Mouse (Mus musculus) neural tube, embryonic 11.5 days (tissue): ENCODE measurements around the gene Nkx2-9. TPM values are rescaled to one million over a fixed set of nuclear protein-coding genes. Genes with fewer than 3 reads are reported as not detected.

Experiments
- ATAC-seq: fragments of 200-750 bp; cut with Nextera tagmentation; 2 replicates; pipeline ENCODE4 v1.8.0; 2017; ENCODE audit warnings: moderate number of reproducible peaks, mild to moderate bottlenecking, moderate TSS enrichment, moderate library complexity; ENCODE audit not compliant: insufficient read depth, low FRiP score, low TSS enrichment
- DNase-seq: peaks from one replicate; pipeline ENCODE4 v3.0.0-alpha.2; 2015; ENCODE audit warnings: low spot score
- H3K27ac ChIP-seq: fragments of 300-500 bp; sonication (generic); 2 replicates; pipeline ENCODE4 v1.5.1; 2014; ENCODE audit warnings: low read depth, mild to moderate bottlenecking, low read length
- H3K27me3 ChIP-seq: fragments of 300-500 bp; sonication (generic); 2 replicates; pipeline ENCODE4 v1.6.1; 2014; ENCODE audit warnings: mild to moderate bottlenecking, low read length, mixed read lengths; ENCODE audit not compliant: control insufficient read depth, insufficient read depth
- H3K36me3 ChIP-seq: fragments of 300-500 bp; sonication (generic); 2 replicates; pipeline ENCODE4 v1.6.1; 2014; ENCODE audit warnings: mild to moderate bottlenecking, low read length, moderate library complexity, mixed read lengths; ENCODE audit not compliant: control insufficient read depth, insufficient read depth
- H3K4me1 ChIP-seq: fragments of 300-500 bp; sonication (generic); 2 replicates; pipeline ENCODE4 v1.6.1; 2014; ENCODE audit warnings: low read length, mixed read lengths; ENCODE audit not compliant: control insufficient read depth, insufficient read depth
- H3K4me2 ChIP-seq: fragments of 300-500 bp; sonication (generic); 2 replicates; pipeline ENCODE4 v1.6.1; 2014; ENCODE audit warnings: low read depth, mild to moderate bottlenecking, moderate library complexity
- H3K4me3 ChIP-seq: fragments of 300-500 bp; sonication (generic); 2 replicates; pipeline ENCODE4 v1.5.1; 2014; ENCODE audit warnings: low read depth, low read length
- H3K9ac ChIP-seq: fragments of 300-500 bp; sonication (generic); 2 replicates; pipeline ENCODE4 v1.6.1; 2014; ENCODE audit warnings: mild to moderate bottlenecking, low read length
- H3K9me3 ChIP-seq: fragments of 300-500 bp; sonication (generic); 2 replicates; pipeline ENCODE4 v1.6.1; 2016; ENCODE audit warnings: low read length; ENCODE audit not compliant: control insufficient read depth
- WGBS: fragments of 180-500 bp; shearing (Covaris S2); extraction: QIAGEN DNeasy Blood & Tissue Kit; methylation state at CpG from one replicate; pipeline ENCODE4 v1.1.7; 2014; 5-methylcytosine and 5-hydroxymethylcytosine counted together
- polyA plus RNA-seq: library from polyadenylated mRNA; unstranded; fragments of >200 nt; fragmentation: Nextera tagmentation; extraction: Ambion mirVana; gene quantifications from 2 replicates; pipeline ENCODE4 v1.2.1, GENCODE M21; 2014

Gene Nkx2-9
- polyA plus RNA-seq: 0.38 and 0.85 TPM in 2 replicates

GRCm38 (mm10) chr12:56612761-56613437 lies at the start of gene Nkx2-9:
Gene Nkx2-9, minus strand, starts transcription at chr12:56613284.
- peak; percentile 25 for DNase-seq
- H3K36me3 ChIP-seq: no peaks in the 10 kb centered on the region
- peak within 1 kb of the TSS; percentile 41 for H3K4me2 ChIP-seq
- peaks cover 93% of the 10 kb centered on the region for H3K27me3 ChIP-seq
- WGBS: under 1% methylated on average over 40 of the region's 40 CpGs
- ATAC-seq: no peak
- no peaks in the 10 kb centered on the region; the same call in 1 of the 2 replicates for H3K9me3 ChIP-seq
- peak within 1 kb of the TSS; percentile 23 for H3K4me3 ChIP-seq
- H3K9ac ChIP-seq: no peak within 1 kb of the TSS
- H3K4me1 ChIP-seq: peaks cover 5% of the 10 kb centered on the region; the same call in 1 of the 2 replicates
- H3K27ac ChIP-seq: no peak within 1 kb of the TSS

DNA sequence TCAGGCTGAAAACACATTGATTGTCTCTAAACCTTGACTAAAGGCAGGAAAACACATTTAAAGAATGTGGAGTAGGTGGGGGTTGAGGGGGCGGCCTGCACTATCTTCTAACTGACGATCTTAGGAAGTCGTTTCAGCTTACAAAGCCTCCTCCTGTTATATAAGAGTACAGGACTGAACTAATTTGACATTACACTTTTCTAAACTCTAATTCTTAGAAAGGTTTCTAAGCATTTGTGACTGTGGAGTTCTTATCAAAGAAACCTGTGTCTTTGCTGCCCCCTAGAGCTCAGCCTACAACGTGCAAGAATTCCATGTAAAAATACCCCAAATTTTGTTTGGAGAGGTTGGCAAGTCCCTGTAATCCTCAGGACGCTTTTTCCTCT lies 24.1 kb upstream of the Nkx2-9 start:
- WGBS: 13% methylated on average over 5 of the region's 5 CpGs

GRCm38 (mm10) chr12:56636534-56637180 lies 23.6 kb upstream of the Nkx2-9 start:
- H3K4me2 ChIP-seq: peak overlapping the region; percentile 15; the same call in 1 of the 2 replicates
- ATAC-seq (peak; percentile 68; the same call in 1 of the 2 replicates), DNase-seq (peak; percentile 57)
- WGBS: 26% methylated on average over 14 of the region's 14 CpGs
- H3K36me3 ChIP-seq: no peaks in the 10 kb centered on the region
- no peaks in the 10 kb centered on the region for H3K27me3 ChIP-seq
- H3K27ac ChIP-seq: no peak overlapping the region
- H3K4me3 ChIP-seq: no peak overlapping the region
- H3K9ac ChIP-seq: no peak overlapping the region
- H3K4me1 ChIP-seq: no peaks in the 10 kb centered on the region
- H3K9me3 ChIP-seq: no peaks in the 10 kb centered on the region

More for the DNA sequence above, 24.1 kb upstream of the Nkx2-9 start:
- no peak overlapping the region for H3K27ac ChIP-seq
- no peaks in the 10 kb centered on the region for H3K4me1 ChIP-seq
- peak; percentile 62 for DNase-seq
- H3K4me2 ChIP-seq: peak overlapping the region; percentile 15; the same call in 1 of the 2 replicates
- no peak overlapping the region for H3K9ac ChIP-seq
- no peaks in the 10 kb centered on the region for H3K36me3 ChIP-seq
- H3K9me3 ChIP-seq: no peaks in the 10 kb centered on the region
- H3K4me3 ChIP-seq: no peak overlapping the region
- H3K27me3 ChIP-seq: no peaks in the 10 kb centered on the region
- no peak for ATAC-seq

DNA sequence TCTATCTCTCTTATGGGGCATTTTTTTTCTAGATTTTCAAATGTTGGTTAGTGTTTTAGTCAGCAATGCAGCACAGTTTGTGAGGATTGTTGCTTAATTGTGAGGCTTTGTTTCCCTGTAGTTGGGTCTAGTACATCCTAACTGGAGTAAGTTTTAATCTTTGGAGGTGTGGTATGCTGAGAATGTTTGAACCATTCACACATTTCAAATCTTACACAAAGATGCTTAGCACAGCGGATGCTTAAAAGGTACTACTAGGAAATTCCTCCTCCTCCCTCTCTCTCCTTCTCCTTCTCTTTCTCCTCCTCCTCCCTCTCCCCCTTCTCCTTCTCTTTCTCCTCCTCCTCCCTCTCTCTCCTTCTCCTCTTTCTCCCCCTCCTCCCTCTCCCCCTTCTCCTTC lies 3.0 kb upstream of the Nkx2-9 start:
- DNase-seq: no peak
- ATAC-seq: no peak
- H3K4me3 ChIP-seq: no peak overlapping the region
- no peaks in the 10 kb centered on the region for H3K9me3 ChIP-seq
- H3K4me2 ChIP-seq: no peak overlapping the region
- 0% methylated on average over 1 of the region's 1 CpGs for WGBS
- H3K9ac ChIP-seq: no peak overlapping the region
- H3K4me1 ChIP-seq: peaks cover 5% of the 10 kb centered on the region; the same call in 1 of the 2 replicates
- H3K27ac ChIP-seq: no peak overlapping the region
- H3K27me3 ChIP-seq: peaks cover 88% of the 10 kb centered on the region
- H3K36me3 ChIP-seq: no peaks in the 10 kb centered on the region

DNA sequence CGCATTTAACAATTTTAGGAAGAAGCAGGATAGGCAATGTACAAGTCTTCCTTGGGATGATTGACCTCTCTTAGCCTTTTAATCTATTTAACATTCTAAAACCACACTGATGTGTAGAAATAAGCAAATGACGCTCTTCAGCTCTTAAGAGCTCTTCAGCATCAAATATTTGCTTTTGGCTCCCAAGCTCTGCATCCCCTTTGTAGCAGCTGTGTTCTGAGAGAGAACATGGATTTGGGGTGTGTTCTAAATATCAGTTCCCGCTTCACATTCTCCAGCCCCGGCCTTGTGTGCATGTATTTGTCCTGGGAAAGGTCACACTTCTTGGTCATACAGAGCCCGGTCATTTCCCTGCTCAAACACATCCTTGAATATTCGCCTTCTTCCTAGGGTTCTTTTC lies 2.3 kb upstream of the Nkx2-9 start:
- no peak for ATAC-seq
- Histone ChIP-seq H3K27ac (no peak overlapping the region), H3K4me1 (peaks cover 5% of the 10 kb centered on the region; the same call in 1 of the 2 replicates), H3K36me3 (no peaks in the 10 kb centered on the region), H3K9me3 (no peaks in the 10 kb centered on the region; the same call in 1 of the 2 replicates), H3K4me2 (no peak overlapping the region), H3K9ac (no peak overlapping the region), H3K27me3 (peaks cover 89% of the 10 kb centered on the region), H3K4me3 (no peak overlapping the region)
- WGBS: 7% methylated on average over 6 of the region's 6 CpGs
- DNase-seq: no peak

DNA sequence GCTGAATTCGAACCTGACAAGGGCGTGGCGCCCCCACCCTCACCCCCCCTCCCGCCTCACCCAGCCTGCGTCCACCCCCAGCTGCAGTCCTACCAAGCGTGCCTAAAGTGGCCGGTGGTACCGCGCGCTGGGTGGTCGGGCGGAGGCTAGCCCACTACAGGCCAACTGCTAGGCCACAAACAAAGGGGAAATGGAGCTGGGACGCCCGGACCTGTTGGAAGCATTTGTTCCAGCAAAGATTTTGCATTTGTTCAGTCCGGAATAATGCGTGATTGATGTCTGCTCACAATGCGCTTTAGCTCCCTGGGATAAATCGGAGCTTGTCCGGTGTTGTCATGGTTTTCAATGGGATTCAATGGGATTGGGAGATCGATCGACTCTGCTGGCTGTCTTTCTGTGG lies 1.4 kb upstream of the Nkx2-9 start:
- DNase-seq (peak; percentile 79), ATAC-seq (peak; percentile 91)
- H3K27ac ChIP-seq: no peak overlapping the region

DNA sequence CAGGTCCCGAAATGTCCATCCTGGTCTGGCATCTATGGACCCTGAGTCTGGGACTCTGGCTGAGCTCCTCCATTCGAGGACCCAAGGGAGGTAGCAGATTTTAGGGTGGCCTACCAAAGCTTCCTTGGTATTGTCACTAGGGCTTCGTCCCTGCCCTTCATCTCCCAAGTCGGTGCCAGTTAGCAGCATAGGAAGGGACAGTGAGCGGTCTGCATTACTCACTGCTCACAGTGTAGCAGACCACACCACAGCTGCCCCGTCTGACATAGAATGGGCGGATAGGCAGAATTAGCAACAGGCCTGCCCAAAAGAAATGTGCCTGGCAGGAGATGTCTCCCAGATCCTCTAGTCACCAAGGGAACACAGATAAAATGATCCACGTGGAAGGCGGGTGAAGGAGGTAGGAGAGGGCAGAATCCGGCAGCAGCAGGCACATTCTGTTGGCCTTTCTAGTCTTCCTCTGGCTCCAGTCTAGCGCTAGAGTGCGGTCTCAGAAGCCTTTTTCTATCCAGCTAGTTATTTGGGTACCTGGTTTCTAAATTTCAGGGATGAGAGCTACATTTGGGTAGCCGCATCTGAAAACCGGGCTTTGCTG lies 929 bp upstream of the Nkx2-9 start:
- ATAC-seq (no peak), DNase-seq (peak; percentile 53)
- H3K27ac ChIP-seq: no peak overlapping the region
- peaks cover 5% of the 10 kb centered on the region; the same call in 1 of the 2 replicates for H3K4me1 ChIP-seq
- no peak overlapping the region for H3K4me2 ChIP-seq
- 2% methylated on average over 14 of the region's 14 CpGs for WGBS
- no peak overlapping the region for H3K4me3 ChIP-seq
- no peaks in the 10 kb centered on the region for H3K36me3 ChIP-seq
- H3K27me3 ChIP-seq: peaks cover 91% of the 10 kb centered on the region
- no peaks in the 10 kb centered on the region; the same call in 1 of the 2 replicates for H3K9me3 ChIP-seq
- no peak overlapping the region for H3K9ac ChIP-seq

More for the DNA sequence above, 1.4 kb upstream of the Nkx2-9 start:
- H3K4me1 ChIP-seq: peaks cover 5% of the 10 kb centered on the region; the same call in 1 of the 2 replicates
- H3K4me3 ChIP-seq: no peak overlapping the region
- no peaks in the 10 kb centered on the region for H3K36me3 ChIP-seq
- peaks cover 90% of the 10 kb centered on the region for H3K27me3 ChIP-seq
- no peaks in the 10 kb centered on the region; the same call in 1 of the 2 replicates for H3K9me3 ChIP-seq
- WGBS: under 1% methylated on average over 21 of the region's 21 CpGs
- no peak overlapping the region for H3K4me2 ChIP-seq
- H3K9ac ChIP-seq: no peak overlapping the region

- no peak overlapping the region for H3K4me2 ChIP-seq
- 0% methylated on average over 6 of the region's 6 CpGs for WGBS
- H3K9ac ChIP-seq: no peak overlapping the region
- no peak overlapping the region for H3K27ac ChIP-seq
- ATAC-seq (no peak), DNase-seq (no peak)
- peaks cover 93% of the 10 kb centered on the region for H3K27me3 ChIP-seq
- H3K36me3 ChIP-seq: no peaks in the 10 kb centered on the region
- H3K4me1 ChIP-seq: peaks cover 5% of the 10 kb centered on the region; the same call in 1 of the 2 replicates
- no peaks in the 10 kb centered on the region; the same call in 1 of the 2 replicates for H3K9me3 ChIP-seq
- no peak overlapping the region for H3K4me3 ChIP-seq
Measured at GRCm38 (mm10) chr12:56613438-56613830, 350 bp upstream of the Nkx2-9 start.
